Mouse (Mus musculus) midbrain, embryonic 15.5 days (tissue): ENCODE data around the gene Gm45785. TPM values are rescaled to one million over a fixed set of nuclear protein-coding genes. Genes with fewer than 3 reads are reported as not detected.
"Not testable (repeated sequence)": the region's sequence is repeated elsewhere in the genome, so short reads cannot be mapped to it uniquely, and the experiment has no call there.

Source experiments
- ATAC-seq: fragments of 200-750 bp; cut with Nextera tagmentation; replicated peaks from 2 replicates; pipeline ENCODE4 v1.8.0; 2017; ENCODE audit warnings: moderate TSS enrichment
- H3K27ac ChIP-seq: fragments of 300-500 bp; sonication (generic); 2 replicates; pipeline ENCODE4 v1.5.1; 2015; ENCODE audit warnings: mild to moderate bottlenecking, inconsistent platforms
- H3K27me3 ChIP-seq: fragments of 300-500 bp; sonication (generic); replicated peaks from 2 replicates; pipeline ENCODE4 v1.6.1; 2015; ENCODE audit warnings: inconsistent platforms
- H3K36me3 ChIP-seq: fragments of 300-500 bp; sonication (generic); replicated peaks from 2 replicates; pipeline ENCODE4 v1.6.1; 2015; ENCODE audit warnings: inconsistent platforms
- H3K4me1 ChIP-seq: fragments of 300-500 bp; sonication (generic); 2 replicates; pipeline ENCODE4 v1.6.1; 2015; ENCODE audit warnings: inconsistent platforms
- H3K4me2 ChIP-seq: fragments of 300-500 bp; sonication (generic); 2 replicates; pipeline ENCODE4 v1.6.1; 2015; ENCODE audit warnings: inconsistent platforms, mild to moderate bottlenecking, moderate library complexity
- H3K4me3 ChIP-seq: fragments of 300-500 bp; sonication (generic); 2 replicates; pipeline ENCODE4 v1.5.1; 2015; ENCODE audit warnings: mild to moderate bottlenecking, inconsistent platforms
- H3K9ac ChIP-seq: fragments of 300-500 bp; sonication (generic); 2 replicates; pipeline ENCODE4 v1.6.1; 2015; ENCODE audit warnings: mild to moderate bottlenecking, inconsistent platforms
- H3K9me3 ChIP-seq: fragments of 300-500 bp; sonication (generic); 2 replicates; pipeline ENCODE4 v1.6.1; 2016; ENCODE audit warnings: inconsistent platforms
- WGBS: fragments of 180-500 bp; shearing (Covaris S2); methylation state at CpG from one replicate; pipeline ENCODE4 v1.1.7; 2015; ENCODE audit warnings: mixed read lengths; 5-methylcytosine and 5-hydroxymethylcytosine counted together
- polyA plus RNA-seq: library from polyadenylated mRNA; unstranded; fragments of >200 nt; fragmentation: Nextera tagmentation; extraction: Ambion mirVana; gene quantifications from 2 replicates; pipeline ENCODE4 v1.2.1, GENCODE M21; 2015

Gm45785 gene
- 0.23 and 0.36 TPM in 2 replicates for polyA plus RNA-seq

DNA sequence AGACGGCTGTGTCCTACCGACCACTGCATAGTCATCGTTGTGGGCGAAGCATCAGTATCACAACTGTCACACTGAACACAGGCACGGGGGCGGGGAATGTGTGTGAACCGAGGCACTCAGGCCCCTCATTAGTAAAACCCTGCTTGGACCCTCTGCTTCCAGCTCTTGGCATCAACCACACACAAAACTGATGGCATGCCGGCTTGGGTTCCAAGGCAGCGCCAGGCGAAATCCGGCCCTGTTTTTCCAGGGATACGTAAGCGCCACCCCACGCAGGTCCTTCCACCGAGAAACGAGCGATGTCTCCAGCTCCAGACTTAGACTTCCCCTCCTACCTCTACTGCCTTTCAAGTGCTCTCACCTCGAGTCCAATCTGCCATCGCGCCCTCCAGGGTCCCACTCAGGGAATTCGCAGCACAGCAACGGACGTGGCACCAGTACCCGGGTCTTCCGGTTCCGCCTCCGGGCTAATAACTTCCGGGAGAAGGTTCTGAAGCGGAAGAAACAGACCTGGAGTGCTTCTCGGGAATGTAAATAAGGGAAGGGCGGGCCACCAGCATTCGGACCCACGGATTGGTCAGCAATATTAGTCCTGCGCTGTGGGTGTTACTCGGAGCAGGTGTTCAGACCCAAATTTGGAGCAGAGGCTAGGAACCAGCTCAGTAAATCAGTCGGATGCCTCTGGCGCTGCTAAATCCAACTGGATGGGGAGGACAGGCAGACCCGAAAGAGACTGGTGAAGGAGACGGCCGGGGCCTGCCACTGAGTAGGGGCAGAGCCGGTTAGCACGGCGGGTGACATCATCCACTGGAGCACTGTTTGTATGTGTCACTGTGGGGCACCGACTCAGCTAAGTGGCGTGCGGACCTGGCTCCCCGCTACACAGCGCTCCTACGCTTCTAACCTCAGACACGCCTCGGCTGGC, at the start of gene Gm45785:
Gm45785 (minus strand) TSS at position 472 of the 925 bp plus-strand sequence.
- no peaks in the 10 kb centered on the region for H3K27me3 ChIP-seq
- peak within 1 kb of the TSS; percentile 82 for H3K27ac ChIP-seq
- H3K9me3 ChIP-seq, result no peaks in the 10 kb centered on the region
- H3K4me1 ChIP-seq, result peaks cover 42% of the 10 kb centered on the region
- H3K36me3 ChIP-seq, result peaks cover 25% of the 10 kb centered on the region
- peak within 1 kb of the TSS; percentile 96 for H3K4me2 ChIP-seq
- ATAC-seq, result peak; percentile 83
- peak within 1 kb of the TSS; percentile 57 for H3K4me3 ChIP-seq
- H3K9ac ChIP-seq, result peak within 1 kb of the TSS; percentile 62
- under 1% methylated on average over 51 of the region's 51 CpGs for WGBS

DNA sequence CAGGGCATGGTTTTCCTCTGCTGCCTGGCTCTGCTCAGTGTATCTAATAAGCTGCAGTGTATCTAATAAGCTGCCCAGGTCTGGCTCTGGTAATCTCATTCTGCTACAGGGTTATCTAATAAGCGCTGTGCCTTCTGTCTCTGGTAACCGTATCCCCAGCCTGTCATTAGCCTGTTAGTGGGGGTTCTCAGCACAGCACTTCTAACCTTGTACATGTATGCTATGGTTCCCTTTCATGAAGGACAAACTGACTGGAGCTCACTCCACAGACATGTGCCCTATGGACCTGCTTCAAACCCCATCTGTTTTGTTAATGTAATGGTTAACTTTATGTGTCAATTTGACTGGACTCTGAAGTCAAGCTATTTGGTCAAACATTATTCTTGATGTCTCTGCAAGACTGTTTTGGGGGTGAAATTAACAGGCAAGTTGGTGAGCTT, 49.5 kb upstream of the Gm45785 start:
- WGBS, result 84% methylated on average over 2 of the region's 2 CpGs
- H3K9me3 ChIP-seq, result no peaks in the 10 kb centered on the region
- no peak for ATAC-seq
- no peaks in the 10 kb centered on the region for H3K27me3 ChIP-seq
- H3K9ac ChIP-seq, result no peak overlapping the region
- peaks cover 4% of the 10 kb centered on the region for H3K4me1 ChIP-seq
- H3K36me3 ChIP-seq, result no peaks in the 10 kb centered on the region
- H3K27ac ChIP-seq, result no peak overlapping the region
- no peak overlapping the region for H3K4me3 ChIP-seq
- no peak overlapping the region for H3K4me2 ChIP-seq

DNA sequence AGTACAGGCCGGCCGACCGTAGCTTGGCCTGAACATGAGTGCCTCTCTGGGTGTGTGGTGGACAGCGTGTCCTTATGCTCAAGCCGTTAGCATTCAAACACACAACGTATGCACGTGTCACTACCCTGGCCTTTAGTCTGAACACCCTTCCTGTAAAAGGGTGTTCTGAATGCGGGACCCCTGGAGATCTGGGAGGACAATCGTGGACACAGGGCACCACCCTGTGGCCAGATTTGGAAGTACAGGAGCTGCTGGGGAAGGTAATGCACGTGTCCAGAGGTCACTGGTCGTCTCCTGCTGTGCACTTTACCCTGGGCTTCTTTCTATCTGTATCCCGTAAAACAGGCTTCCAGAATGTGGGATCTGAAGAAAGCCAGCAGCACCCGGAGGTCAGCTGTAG, 47.1 kb upstream of the Gm45785 start:
- Histone ChIP-seq H3K9ac (no peak overlapping the region), H3K9me3 (no peaks in the 10 kb centered on the region), H3K4me3 (no peak overlapping the region), H3K27ac (no peak overlapping the region), H3K4me2 (no peak overlapping the region), H3K27me3 (no peaks in the 10 kb centered on the region), H3K4me1 (no peaks in the 10 kb centered on the region), H3K36me3 (peaks cover 9% of the 10 kb centered on the region; the same call in 1 of the 2 replicates)
- WGBS, result 24% methylated on average over 13 of the region's 13 CpGs
- peak; percentile 50; the same call in 1 of the 2 replicates for ATAC-seq

DNA sequence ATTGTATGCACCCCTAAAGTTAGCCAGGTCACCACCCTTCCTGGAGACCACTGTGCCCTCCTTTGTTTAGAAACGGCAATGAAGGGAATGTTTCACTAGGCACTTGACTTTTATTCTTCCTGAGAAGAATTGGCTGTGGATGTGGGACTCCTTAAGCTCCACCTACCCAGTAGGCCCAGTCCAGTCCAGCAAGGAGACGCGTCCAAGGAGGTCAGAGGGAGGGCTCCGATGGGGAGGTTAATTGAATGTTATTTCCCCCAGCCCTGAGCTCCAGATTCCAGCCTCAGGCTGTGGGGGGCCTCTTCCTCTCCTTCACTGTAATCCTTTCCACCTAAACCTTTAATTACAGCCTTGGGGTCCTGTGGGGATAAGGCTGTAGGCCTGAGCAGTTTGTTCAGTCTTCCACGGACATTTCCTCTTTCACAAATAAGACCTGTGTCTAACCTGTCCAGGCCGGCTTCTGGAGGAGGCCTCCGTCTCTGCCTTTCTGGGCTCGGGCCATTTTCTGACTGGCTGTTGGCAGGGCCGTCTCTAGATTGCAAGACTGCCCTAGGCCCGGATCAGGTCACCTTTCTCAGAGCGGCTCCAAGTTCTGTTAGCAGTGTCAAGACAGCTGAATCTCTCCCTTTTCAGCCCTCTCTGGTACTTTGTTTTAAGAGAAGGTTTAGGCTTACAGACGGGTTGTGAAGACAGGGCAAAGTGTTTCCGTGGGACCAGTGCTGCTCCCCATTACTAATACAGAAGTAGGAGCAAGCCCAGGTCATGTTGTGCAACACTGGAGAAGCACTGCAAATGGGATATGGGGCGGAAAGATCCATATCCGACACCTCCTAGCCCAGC, 46.1 kb upstream of the Gm45785 start:
- Histone ChIP-seq H3K4me2 (no peak overlapping the region), H3K36me3 (peaks cover 14% of the 10 kb centered on the region), H3K27me3 (no peaks in the 10 kb centered on the region), H3K4me3 (no peak overlapping the region), H3K9me3 (no peaks in the 10 kb centered on the region), H3K4me1 (no peaks in the 10 kb centered on the region), H3K27ac (no peak overlapping the region), H3K9ac (no peak overlapping the region)
- no peak for ATAC-seq
- WGBS, result 77% methylated on average over 15 of the region's 15 CpGs

DNA sequence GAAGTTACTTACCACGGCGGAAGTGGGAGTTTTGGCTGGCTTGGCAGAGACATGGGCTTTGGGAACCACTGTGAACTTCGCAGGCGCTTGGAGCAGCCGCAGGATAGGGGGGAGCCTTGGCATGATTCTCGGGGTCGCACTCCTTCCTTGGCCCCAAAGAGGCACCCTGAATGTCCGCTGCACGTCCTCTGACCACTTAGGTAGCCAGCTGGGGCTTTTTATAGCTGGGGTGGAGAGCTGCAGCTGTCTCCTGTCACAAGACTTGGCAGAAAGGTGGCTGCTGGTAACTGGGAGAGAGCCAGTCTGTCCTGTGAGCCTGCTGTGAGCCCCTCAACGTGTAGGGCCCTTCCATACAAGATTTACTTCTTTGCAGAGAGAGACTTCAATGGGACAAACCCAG, 44.1 kb upstream of the Gm45785 start, which contains the start of gene Cox8b:
Cox8b (minus strand) TSS at position 227 of the 400 bp plus-strand sequence.
- WGBS, result 84% methylated on average over 10 of the region's 10 CpGs
- no peak within 1 kb of the TSS for H3K4me3 ChIP-seq
- H3K36me3 ChIP-seq, result peaks cover 26% of the 10 kb centered on the region
- no peak within 1 kb of the TSS for H3K27ac ChIP-seq
- no peaks in the 10 kb centered on the region for H3K9me3 ChIP-seq
- no peak within 1 kb of the TSS for H3K4me2 ChIP-seq
- no peak within 1 kb of the TSS for H3K9ac ChIP-seq
- no peaks in the 10 kb centered on the region for H3K4me1 ChIP-seq
- H3K27me3 ChIP-seq, result no peaks in the 10 kb centered on the region
- ATAC-seq, result no peak

DNA sequence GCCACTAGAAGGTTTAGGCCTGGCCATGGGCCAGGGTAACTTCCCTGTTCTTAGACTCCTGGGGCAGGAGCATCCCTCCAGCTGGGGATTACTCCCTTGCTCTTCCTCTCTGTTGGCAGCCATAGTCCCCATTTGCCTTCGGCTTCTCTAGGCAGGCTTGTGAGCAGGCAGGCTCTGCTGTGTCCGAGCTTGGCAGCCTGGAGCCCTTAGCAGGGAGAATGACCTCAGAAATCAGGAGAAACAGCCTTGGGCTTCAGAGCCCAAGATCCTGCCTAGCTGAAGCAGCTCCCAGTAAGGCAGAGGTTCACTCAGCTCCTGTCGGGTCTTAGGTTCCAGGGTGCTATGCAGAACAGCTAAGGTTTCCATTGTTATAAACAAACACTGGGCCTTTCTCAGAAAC, 43.0 kb upstream of the Gm45785 start:
- no peak overlapping the region for H3K4me2 ChIP-seq
- no peaks in the 10 kb centered on the region for H3K27me3 ChIP-seq
- peaks cover 33% of the 10 kb centered on the region for H3K36me3 ChIP-seq
- H3K9ac ChIP-seq, result no peak overlapping the region
- no peaks in the 10 kb centered on the region for H3K4me1 ChIP-seq
- 82% methylated on average over 3 of the region's 3 CpGs for WGBS
- H3K9me3 ChIP-seq, result no peaks in the 10 kb centered on the region
- H3K4me3 ChIP-seq, result no peak overlapping the region
- no peak overlapping the region for H3K27ac ChIP-seq
- no peak for ATAC-seq

DNA sequence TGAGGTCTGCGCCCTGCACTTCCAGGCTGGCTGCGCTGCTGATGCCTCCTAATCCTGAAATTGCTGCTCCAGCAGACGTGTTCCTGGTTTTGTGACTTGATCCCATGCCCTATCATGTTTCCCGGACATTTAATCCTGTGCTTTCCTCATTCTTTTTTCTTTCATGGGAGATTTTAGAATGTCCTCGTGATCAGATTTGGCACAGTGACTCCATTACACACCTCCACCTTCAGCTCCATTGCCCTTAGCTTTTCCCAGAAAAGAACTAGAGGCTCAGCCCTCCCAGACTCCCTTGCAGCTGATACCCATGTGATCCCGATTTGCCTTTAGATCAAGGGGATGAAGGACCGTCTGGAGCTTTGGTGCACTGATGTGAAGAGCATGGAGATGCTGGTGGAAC, 41.7 kb upstream of the Gm45785 start:
- no peak overlapping the region for H3K9ac ChIP-seq
- no peaks in the 10 kb centered on the region for H3K27me3 ChIP-seq
- H3K9me3 ChIP-seq, result no peaks in the 10 kb centered on the region
- H3K4me1 ChIP-seq, result no peaks in the 10 kb centered on the region
- H3K4me3 ChIP-seq, result no peak overlapping the region
- no peak overlapping the region for H3K27ac ChIP-seq
- H3K4me2 ChIP-seq, result no peak overlapping the region
- H3K36me3 ChIP-seq, result peaks cover 38% of the 10 kb centered on the region
- 94% methylated on average over 7 of the region's 7 CpGs for WGBS
- no peak for ATAC-seq

DNA sequence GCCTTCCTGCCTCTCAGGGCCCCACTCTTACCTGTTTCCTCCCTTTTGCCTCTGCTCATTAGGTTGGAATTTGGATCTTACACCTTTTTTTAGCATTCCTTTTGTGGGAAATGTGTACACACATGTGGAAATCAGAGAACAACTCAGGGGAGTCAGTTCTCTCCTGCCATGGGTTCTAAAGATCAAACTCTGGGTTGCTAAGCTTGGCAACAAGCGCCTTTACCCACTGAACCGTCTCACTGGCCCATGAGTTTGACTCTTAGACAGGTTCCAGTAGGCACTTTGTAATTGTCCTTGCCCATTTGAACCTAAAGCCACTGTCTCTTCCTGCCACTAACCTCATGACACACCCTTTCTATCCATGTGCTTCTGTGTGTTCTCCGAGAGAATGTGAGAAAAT, 38.5 kb upstream of the Gm45785 start:
- 93% methylated on average over 3 of the region's 3 CpGs for WGBS
- peaks cover 57% of the 10 kb centered on the region for H3K36me3 ChIP-seq

DNA sequence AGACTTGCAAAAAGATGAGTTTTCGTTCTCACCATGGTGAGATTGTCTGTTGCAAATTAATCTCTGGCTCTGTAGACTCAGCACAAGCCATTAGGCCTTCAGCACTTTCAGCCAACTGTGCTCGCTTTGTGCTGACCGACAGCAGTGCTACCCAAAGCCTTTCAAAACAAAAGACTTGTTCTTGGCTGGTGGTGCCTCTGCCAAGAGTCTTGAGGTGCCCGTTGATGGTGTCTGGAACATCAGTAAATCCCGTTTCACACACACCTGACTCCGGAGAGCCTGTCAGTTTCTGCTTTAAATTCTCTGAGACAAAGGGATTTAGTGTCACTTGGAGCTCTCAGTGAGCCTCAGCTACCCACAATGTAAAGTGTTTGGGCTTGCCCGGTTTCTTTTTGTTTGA, 37.9 kb upstream of the Gm45785 start:
- no peak overlapping the region for H3K9ac ChIP-seq
- no peak overlapping the region for H3K4me2 ChIP-seq
- no peak for ATAC-seq
- H3K4me3 ChIP-seq, result no peak overlapping the region
- WGBS, result 88% methylated on average over 7 of the region's 7 CpGs
- no peak overlapping the region for H3K27ac ChIP-seq
- H3K9me3 ChIP-seq, result no peaks in the 10 kb centered on the region
- no peaks in the 10 kb centered on the region for H3K27me3 ChIP-seq
- no peaks in the 10 kb centered on the region for H3K4me1 ChIP-seq
- peaks cover 61% of the 10 kb centered on the region for H3K36me3 ChIP-seq

More for the DNA sequence above, 38.5 kb upstream of the Gm45785 start:
- Histone ChIP-seq H3K9me3 (no peaks in the 10 kb centered on the region), H3K4me3 (no peak overlapping the region), H3K27ac (no peak overlapping the region), H3K27me3 (no peaks in the 10 kb centered on the region), H3K4me2 (no peak overlapping the region), H3K9ac (no peak overlapping the region), H3K4me1 (no peaks in the 10 kb centered on the region)
- no peak for ATAC-seq

DNA sequence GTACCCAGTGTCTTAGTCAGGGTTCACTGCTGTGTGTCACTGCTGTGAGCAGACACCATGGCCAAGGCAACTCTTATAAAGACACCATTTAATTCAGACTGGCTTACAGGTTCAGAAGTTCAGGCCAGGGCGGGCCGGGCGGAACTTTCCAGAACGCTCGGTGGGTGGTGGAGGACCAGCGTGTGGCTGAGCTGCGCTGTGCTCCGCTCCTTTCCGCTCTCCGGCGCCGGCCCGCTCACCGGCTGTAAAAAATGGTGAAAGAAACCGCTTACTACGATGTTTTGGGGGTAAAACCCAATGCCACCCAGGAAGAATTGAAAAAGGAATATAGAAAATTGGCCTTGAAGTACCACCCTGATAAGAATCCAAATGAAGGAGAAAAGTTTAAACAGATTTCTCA, 34.5 kb upstream of the Gm45785 start:
- not testable (repeated sequence) for H3K27me3 ChIP-seq, H3K9ac ChIP-seq, H3K4me1 ChIP-seq, ATAC-seq, H3K4me3 ChIP-seq, H3K9me3 ChIP-seq, H3K27ac ChIP-seq, H3K4me2 ChIP-seq
- 98% methylated on average over 16 of the region's 16 CpGs for WGBS
- H3K36me3 ChIP-seq, result peaks cover 67% of the 10 kb centered on the region

DNA sequence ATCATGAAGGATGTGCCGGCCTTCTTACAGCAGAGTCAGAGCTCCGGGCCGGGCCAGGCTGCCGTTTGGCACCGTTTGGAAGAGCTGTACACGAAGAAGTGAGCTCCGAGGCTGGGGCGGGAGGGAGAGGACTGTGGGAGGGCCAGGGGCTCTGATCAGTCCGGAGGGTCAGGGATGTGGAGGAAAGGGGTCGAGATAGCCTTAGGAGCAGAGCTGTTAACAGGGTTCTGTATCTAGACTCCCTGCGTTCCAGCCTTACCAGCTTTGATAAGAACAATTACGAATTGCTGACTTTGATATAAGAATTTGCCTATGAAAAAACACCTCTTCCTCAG, 26.3 kb upstream of the Gm45785 start:
- H3K27ac ChIP-seq, result peak overlapping the region; percentile 94
- peak overlapping the region; percentile 80 for H3K4me3 ChIP-seq
- WGBS, result 0% methylated on average over 12 of the region's 12 CpGs
- H3K9ac ChIP-seq, result peak overlapping the region; percentile 86
- peaks cover 19% of the 10 kb centered on the region; the same call in 1 of the 2 replicates for H3K36me3 ChIP-seq
- H3K4me2 ChIP-seq, result peak overlapping the region; percentile 79
- H3K4me1 ChIP-seq, result peaks cover 22% of the 10 kb centered on the region
- no peak for ATAC-seq
- H3K27me3 ChIP-seq, result no peaks in the 10 kb centered on the region
- no peaks in the 10 kb centered on the region for H3K9me3 ChIP-seq
